Mouse (Mus musculus): ENCODE results near the gene Ptpa.

DNA sequence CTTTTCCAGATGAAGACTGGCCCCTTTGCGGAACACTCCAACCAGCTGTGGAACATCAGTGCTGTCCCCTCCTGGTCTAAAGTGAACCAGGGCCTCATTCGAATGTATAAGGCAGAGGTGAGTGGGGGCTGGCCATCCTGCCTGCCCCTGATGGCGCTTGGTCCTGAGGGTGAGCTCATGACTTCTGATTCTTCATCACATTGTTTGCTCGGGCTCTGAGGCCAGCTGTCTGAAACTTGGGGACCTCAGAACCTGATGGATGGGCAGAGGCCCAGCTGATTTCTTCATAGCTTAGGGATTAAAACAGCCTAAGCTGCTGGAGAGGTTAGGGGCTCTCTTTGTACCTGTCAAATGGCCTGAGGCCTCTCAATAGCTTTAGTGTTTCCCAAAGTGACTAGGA, 27.4 kb downstream of the Ptpa start:
- no peak for TF ChIP-seq CTCF (IDR thresholded peaks at IDR 0.05; ENCODE audit: borderline replicate concordance, insufficient read depth, low read length)
- no peak for TF ChIP-seq POLR2A (IDR thresholded peaks at IDR 0.05; ENCODE audit: low read depth, low read length)
